ENCODE assay signal across 13 mouse cellular contexts in the genomic region with DNA sequence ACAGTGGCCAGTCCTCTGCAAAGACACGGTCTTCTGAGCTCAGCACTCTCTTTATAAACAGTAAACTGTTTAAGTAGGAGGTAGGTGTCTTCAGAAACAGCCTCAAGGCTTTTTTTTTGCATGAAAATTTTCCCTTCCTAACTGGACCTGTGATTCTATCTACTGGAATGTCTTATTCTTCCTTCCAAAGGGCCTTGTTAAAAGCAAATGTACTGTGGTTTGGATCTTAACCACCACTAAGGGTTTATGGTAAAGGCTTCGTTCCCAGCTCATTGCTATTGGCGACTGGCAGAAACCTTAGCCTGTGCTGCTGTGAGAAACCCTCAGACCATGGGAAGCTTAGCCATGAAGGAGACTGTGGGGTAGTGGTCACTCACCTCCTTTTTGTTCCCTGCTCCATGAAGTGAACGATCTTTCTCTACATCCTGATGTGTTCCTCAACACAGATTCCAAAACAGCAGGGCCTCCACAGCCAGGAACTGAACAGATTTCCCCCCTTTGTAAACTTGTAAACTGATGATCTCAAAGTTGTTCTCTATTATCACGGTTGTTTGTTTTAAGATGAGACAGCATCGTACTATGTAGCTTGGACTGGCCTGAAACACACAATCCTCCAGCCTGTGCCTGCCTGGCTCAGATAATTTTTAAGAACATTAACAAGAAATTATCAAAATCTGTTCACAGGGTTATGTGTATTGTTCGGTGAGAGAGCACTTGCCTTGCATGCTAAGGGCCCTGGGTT.
"Had no signal": no experiment of that assay in that cellular context is flagged by ENCODE, and none has a peak within 500 bp of the region (broad histone marks: within the 10 kb centered on the region; RNA-seq: fewer than 3 reads in every experiment).

No protein-coding gene starts in this region.

- DNase-seq: kidney, adult 8-10 months; kidney, postnatal 25 days; liver; liver, embryonic 13.5 days; liver, postnatal 0 days; midbrain, embryonic 14.5 days; thymus, adult 18-20 months; thymus, postnatal 14 days had no signal

- H3K4me3 ChIP-seq: intestine, embryonic 15.5 days; limb, embryonic 12.5 days; liver, embryonic 13.5 days; midbrain, embryonic 10.5 days; myocyte; neural tube, embryonic 12.5 days had no signal

- ATAC-seq: intestine, embryonic 15.5 days; liver, postnatal 0 days had no signal

- H3K9ac ChIP-seq: intestine, embryonic 15.5 days; limb, embryonic 12.5 days; liver, embryonic 13.5 days; liver, postnatal 0 days; neural tube, embryonic 12.5 days had no signal

- H3K9me3 ChIP-seq: intestine, embryonic 15.5 days; limb, embryonic 12.5 days; liver, embryonic 13.5 days; midbrain, embryonic 10.5 days; neural tube, embryonic 12.5 days had no signal

- H3K27me3 ChIP-seq: intestine, embryonic 15.5 days; limb, embryonic 12.5 days; liver, embryonic 13.5 days; neural tube, embryonic 12.5 days had no signal

- H3K27ac ChIP-seq: intestine, embryonic 15.5 days; liver, embryonic 13.5 days; midbrain, embryonic 10.5 days; neural tube, embryonic 12.5 days had no signal

- H3K4me1 ChIP-seq: liver, embryonic 13.5 days; neural tube, embryonic 12.5 days had no signal

- H3K36me3 ChIP-seq: intestine, embryonic 15.5 days; limb, embryonic 12.5 days; liver, embryonic 13.5 days; midbrain, embryonic 10.5 days; neural tube, embryonic 12.5 days had no signal

- H3K4me2 ChIP-seq: intestine, embryonic 15.5 days; limb, embryonic 12.5 days; liver, embryonic 13.5 days; neural tube, embryonic 12.5 days had no signal
